Mouse (Mus musculus) heart, adult 2 months (tissue): ENCODE data around the gene Spata33. TPM values are rescaled to one million over a fixed set of nuclear protein-coding genes. Genes with fewer than 3 reads are reported as not detected.
"Not testable (repeated sequence)": the region's sequence is repeated elsewhere in the genome, so short reads cannot be mapped to it uniquely, and the experiment has no call there.

Experiments used
- DNase-seq, 2 experiments: peaks; one replicate each; pipeline ENCODE4 v3.0.0; 2021
- H3K27ac ChIP-seq: fragments of 200-600 bp; 2 replicates; pipeline ENCODE4 v1.8.1; 2022
- H3K27me3 ChIP-seq: fragments of 200-500 bp; 2 replicates; pipeline ENCODE4 v1.6.1; 2012; ENCODE audit warnings: mild to moderate bottlenecking, low read length, inconsistent platforms, mixed read lengths; ENCODE audit not compliant: control insufficient read depth, insufficient read depth
- H3K36me3 ChIP-seq: fragments of 200-500 bp; 2 replicates; pipeline ENCODE4 v1.6.1; 2012; ENCODE audit warnings: low read length, inconsistent platforms; ENCODE audit not compliant: control insufficient read depth, insufficient read depth
- H3K4me1 ChIP-seq: fragments of 200-500 bp; 2 replicates; pipeline ENCODE4 v1.6.1; 2011; ENCODE audit warnings: low read length; ENCODE audit not compliant: control insufficient read depth, insufficient read depth
- H3K4me3 ChIP-seq: fragments of 200-600 bp; 2 replicates; pipeline ENCODE4 v1.8.1; 2022
- H3K79me2 ChIP-seq: fragments of 200-500 bp; replicated peaks from 2 replicates; pipeline ENCODE4 v1.6.1; 2012; ENCODE audit warnings: mild to moderate bottlenecking, inconsistent platforms, low read length, moderate library complexity, mixed read lengths; ENCODE audit not compliant: control insufficient read depth, insufficient read depth
- H3K9ac ChIP-seq: fragments of 200-500 bp; 2 replicates; pipeline ENCODE4 v1.6.1; 2012; ENCODE audit warnings: low read depth, mild to moderate bottlenecking, control low read depth, inconsistent platforms, low read length, mixed read lengths
- CTCF ChIP-seq: fragments of 200-600 bp; IDR thresholded peaks from 2 replicates; pipeline ENCODE4 v1.8.1; 2022; ENCODE audit warnings: antibody characterized with exemption, mild to moderate bottlenecking, moderate library complexity
- EP300 ChIP-seq: fragments of 200-500 bp; IDR thresholded peaks from 2 replicates; pipeline ENCODE4 v1.6.1; 2011; ENCODE audit warnings: low read depth, low read length, control low read depth; ENCODE audit not compliant: insufficient read depth
- POLR2A ChIP-seq: fragments of 200-500 bp; IDR thresholded peaks from 2 replicates; pipeline ENCODE4 v1.6.1; 2011; ENCODE audit warnings: mild to moderate bottlenecking, low read depth, low read length, control low read depth; ENCODE audit not compliant: insufficient read depth
- WGBS: fragments of 180-500 bp; shearing (Covaris S2); methylation state at CpG from one replicate; pipeline ENCODE4 v1.1.7; 2018; 5-methylcytosine and 5-hydroxymethylcytosine counted together
- intact Hi-C: fragments of 180-260 bp; cut with DNase I; formaldehyde crosslinking; loops from one replicate; pipeline ENCODE4 v1.15.1; 2025
- polyA plus RNA-seq: library from polyadenylated mRNA; depleted of rRNA; stranded (reverse); fragments of >200 nt; gene quantifications from 2 replicates; pipeline ENCODE4 v1.2.3, GENCODE M21; 2012
- total RNA-seq, 2 experiments: library from RNA; stranded (reverse); gene quantifications; 2 replicates each; pipeline ENCODE4 v1.2.3; 2021

Spata33 gene
- total and polyA plus RNA-seq, 3 experiments, result 16.4 to 29.4 (median 25.6) TPM

GRCm38 (mm10) chr8:123253451-123254098 lies 40.9 kb downstream of the Spata33 start:
- no peaks in the 10 kb centered on the region for H3K79me2 ChIP-seq
- DNase-seq, result no peak
- under 1% methylated on average over 40 of the region's 40 CpGs for WGBS
- no peaks in the 10 kb centered on the region for H3K36me3 ChIP-seq
- peaks cover 3% of the 10 kb centered on the region for H3K4me1 ChIP-seq
- intact Hi-C loops, result loop anchor here (2.0 to 5.0 kb wide), 3 partner anchors 41 to 119 kb away; partner anchors contain the start of genes Chmp1a, Fanca, Spata33 and Tcf25
- peak overlapping the region; percentile 98 for H3K9ac ChIP-seq
- no peaks in the 10 kb centered on the region for H3K27me3 ChIP-seq
- TF ChIP-seq EP300, result no peak
- peak; percentile 31; the same call in 1 of the 2 replicates for TF ChIP-seq POLR2A
- peak overlapping the region; percentile 85 for H3K4me3 ChIP-seq
- peak overlapping the region; percentile 95 for H3K27ac ChIP-seq

- no peaks in the 10 kb centered on the region for H3K79me2 ChIP-seq
- H3K4me1 ChIP-seq, result peaks cover 3% of the 10 kb centered on the region
- WGBS, result under 1% methylated on average over 94 of the region's 99 CpGs
- no peaks in the 10 kb centered on the region for H3K36me3 ChIP-seq
- no peak for TF ChIP-seq CTCF
- TF ChIP-seq POLR2A, result peak; percentile 63
- intact Hi-C loops, result loop anchor here (2.0 to 5.0 kb wide), 3 partner anchors 41 to 118 kb away; partner anchors contain the start of genes Chmp1a, Fanca, Spata33 and Tcf25
- peak within 1 kb of the TSS; percentile 98 for H3K9ac ChIP-seq
- peak within 1 kb of the TSS; percentile 95 for H3K27ac ChIP-seq
- H3K27me3 ChIP-seq, result no peaks in the 10 kb centered on the region
- H3K4me3 ChIP-seq, result peak within 1 kb of the TSS; percentile 85
- DNase-seq, result peak; percentile 90 to 92
Measured at GRCm38 (mm10) chr8:123254099-123254885, 41.7 kb downstream of the Spata33 start, which contains the start of the genes Zfp276 and Vps9d1. Zfp276 (plus strand) TSS chr8:123254195. Vps9d1 (minus strand) TSS chr8:123254348.

GRCm38 (mm10) chr8:123255170-123255569 lies 42.5 kb downstream of the Spata33 start:
- Histone ChIP-seq H3K4me1 (peaks cover 3% of the 10 kb centered on the region), H3K27me3 (no peaks in the 10 kb centered on the region), H3K9ac (peak overlapping the region; percentile 95), H3K4me3 (peak overlapping the region; percentile 85), H3K27ac (no peak overlapping the region; the same call in 1 of the 2 replicates), H3K79me2 (no peaks in the 10 kb centered on the region), H3K36me3 (no peaks in the 10 kb centered on the region)
- TF ChIP-seq CTCF, result peak; percentile 22; the same call in 1 of the 2 replicates
- TF ChIP-seq POLR2A, result no peak
- no peak for TF ChIP-seq EP300
- WGBS, result 54% methylated on average over 6 of the region's 6 CpGs
- DNase-seq, result no peak
- intact Hi-C loops, result loop anchor here (2.0 kb wide), 2 partner anchors 42 to 64 kb away; partner anchors contain the start of genes Chmp1a, Fanca and Spata33

GRCm38 (mm10) chr8:123257114-123257513 lies 44.5 kb downstream of the Spata33 start:
- no peak overlapping the region for H3K9ac ChIP-seq
- no peak for TF ChIP-seq POLR2A
- TF ChIP-seq CTCF, result no peak
- no peak for TF ChIP-seq EP300
- peaks cover 3% of the 10 kb centered on the region for H3K4me1 ChIP-seq
- intact Hi-C loops, result no loop called here
- no peaks in the 10 kb centered on the region for H3K36me3 ChIP-seq
- no peak overlapping the region for H3K27ac ChIP-seq
- DNase-seq, result no peak
- H3K27me3 ChIP-seq, result no peaks in the 10 kb centered on the region
- no peak overlapping the region for H3K4me3 ChIP-seq
- 81% methylated on average over 3 of the region's 3 CpGs for WGBS
- no peaks in the 10 kb centered on the region for H3K79me2 ChIP-seq

- H3K27ac ChIP-seq, H3K36me3 ChIP-seq, H3K9ac ChIP-seq, H3K4me3 ChIP-seq, H3K79me2 ChIP-seq, H3K4me1 ChIP-seq, intact Hi-C loops, H3K27me3 ChIP-seq, DNase-seq: not testable (repeated sequence)
- 88% methylated on average over 8 of the region's 8 CpGs for WGBS
Measured at GRCm38 (mm10) chr8:123257593-123257992, 45.0 kb downstream of the Spata33 start.

- intact Hi-C loops, result no loop called here
- no peak for DNase-seq
- H3K9ac ChIP-seq, result no peak overlapping the region
- H3K27me3 ChIP-seq, result no peaks in the 10 kb centered on the region
- H3K36me3 ChIP-seq, result no peaks in the 10 kb centered on the region
- H3K27ac ChIP-seq, result no peak overlapping the region
- TF ChIP-seq POLR2A (no peak), EP300 (no peak), CTCF (no peak)
- no peaks in the 10 kb centered on the region for H3K79me2 ChIP-seq
- no peak overlapping the region for H3K4me3 ChIP-seq
- no peaks in the 10 kb centered on the region for H3K4me1 ChIP-seq
- WGBS, result 84% methylated on average over 14 of the region's 14 CpGs
Measured at GRCm38 (mm10) chr8:123267926-123268656, 55.5 kb downstream of the Spata33 start.
